Mouse (Mus musculus) v-Abl transformed pro-B cells (cell line): ENCODE results near the gene Insm2.

Experiments
- in situ Hi-C, 2 experiments: fragments of 400-800 bp; cut with MboI; formaldehyde crosslinking; loops; one replicate each; pipeline ENCODE4 v1.15.1; 2025; ENCODE audit not compliant: unreplicated experiment in 2 of 2

Insm2 gene

DNA sequence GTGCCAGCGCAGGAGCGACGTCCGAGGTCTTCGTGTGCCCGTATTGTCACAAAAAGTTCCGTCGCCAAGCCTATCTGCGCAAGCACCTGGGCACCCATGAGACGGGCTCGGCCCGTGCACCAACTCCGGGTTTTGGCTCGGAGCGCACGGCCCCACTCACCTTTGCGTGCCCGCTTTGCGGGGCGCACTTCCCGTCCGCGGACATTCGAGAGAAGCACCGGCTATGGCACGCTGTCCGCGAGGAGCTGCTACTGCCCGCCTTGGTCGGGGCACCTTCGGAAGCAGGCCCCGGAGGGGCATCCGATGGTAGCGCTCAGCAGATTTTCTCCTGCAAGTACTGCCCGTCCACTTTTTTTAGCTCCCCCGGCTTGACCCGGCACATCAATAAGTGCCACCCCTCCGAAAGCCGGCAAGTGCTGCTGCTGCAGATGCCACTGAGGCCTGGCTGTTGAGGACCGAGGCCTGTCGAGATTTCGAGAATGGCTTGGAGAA is 1.3 kb downstream of the Insm2 start:
- in situ Hi-C loops = no loop called here

DNA sequence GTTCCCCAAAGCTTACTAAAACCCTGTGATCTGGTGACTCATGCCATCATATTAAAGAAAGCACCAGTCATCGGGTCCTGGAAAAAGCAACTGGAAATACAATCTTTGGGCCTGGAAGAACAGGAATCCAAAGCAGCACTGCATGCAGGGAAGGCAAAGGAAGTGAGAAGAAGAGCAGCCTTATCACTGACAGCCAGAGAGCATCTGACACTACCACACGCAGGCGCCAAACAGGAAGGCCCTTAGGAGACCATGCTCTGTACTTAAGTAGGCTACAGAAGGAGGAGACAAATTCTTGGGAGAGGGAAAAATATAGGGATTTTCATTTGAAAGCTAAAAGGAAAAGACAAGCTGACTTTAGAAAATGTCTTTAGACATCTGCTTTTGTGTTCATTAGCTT is 5.2 kb downstream of the Insm2 start:
- in situ Hi-C loops = no loop called here

DNA sequence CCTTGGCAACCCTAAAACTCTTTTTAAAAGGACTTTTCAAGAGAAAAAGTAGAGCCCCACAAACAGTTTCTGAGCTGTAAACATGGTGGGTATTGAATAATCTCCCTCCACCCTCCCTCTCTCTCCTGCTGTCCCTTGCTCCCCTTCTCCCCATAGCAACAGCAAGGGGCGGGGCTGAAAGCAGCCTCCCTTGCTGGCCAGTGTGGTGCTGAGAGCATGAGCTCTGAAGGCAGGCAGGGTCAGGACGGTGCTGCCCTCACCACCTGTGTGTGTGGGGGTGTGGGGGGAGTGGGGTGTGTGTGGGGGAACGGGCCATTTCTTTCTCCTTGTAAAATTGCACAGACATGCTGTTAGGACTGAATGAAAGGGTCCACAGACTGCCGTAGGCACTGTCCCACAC is 8.7 kb downstream of the Insm2 start:
- in situ Hi-C loops = no loop called here

DNA sequence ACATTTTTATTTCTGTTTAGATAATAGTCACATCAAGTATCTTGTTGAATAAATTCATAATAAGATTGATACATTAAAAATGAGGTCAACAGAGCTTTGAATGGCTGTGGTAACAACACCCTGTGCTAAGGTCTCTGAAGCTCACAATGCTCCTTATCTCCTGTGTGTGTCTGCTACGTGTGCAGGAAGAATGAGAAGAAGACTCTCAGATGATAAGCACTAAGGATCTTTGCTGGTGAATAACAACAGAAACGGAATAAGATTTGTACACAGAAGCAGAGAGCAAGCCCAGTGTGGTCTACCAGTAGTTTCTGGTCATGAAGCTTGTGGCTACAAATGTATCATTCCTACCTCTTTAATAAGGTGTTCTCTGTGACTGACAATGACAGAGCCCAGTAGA is 11.6 kb downstream of the Insm2 start:
- in situ Hi-C loops = loop anchor here in 1 of 2 experiments (5.0 kb wide), 1 partner anchor 51 kb away; no protein-coding TSS in a partner anchor

DNA sequence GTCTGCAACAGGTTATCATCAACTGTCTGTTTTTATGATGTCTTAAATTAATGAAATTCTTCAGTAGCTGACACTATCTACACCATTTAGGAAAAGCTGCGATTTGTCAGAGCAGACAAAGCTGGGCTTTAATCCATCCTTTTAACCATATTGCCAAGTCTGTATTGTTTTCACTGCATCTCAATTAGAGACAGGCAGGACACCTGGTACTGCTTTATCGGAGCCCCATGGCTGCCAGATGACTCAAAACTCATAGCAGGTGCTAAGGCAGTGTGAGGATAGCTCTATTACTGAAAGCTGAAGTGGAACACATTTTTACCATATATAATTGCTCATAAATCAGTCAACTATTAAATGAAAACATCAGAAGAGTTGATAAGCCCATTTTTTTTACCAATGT is 21.1 kb downstream of the Insm2 start:
- in situ Hi-C loops = no loop called here

DNA sequence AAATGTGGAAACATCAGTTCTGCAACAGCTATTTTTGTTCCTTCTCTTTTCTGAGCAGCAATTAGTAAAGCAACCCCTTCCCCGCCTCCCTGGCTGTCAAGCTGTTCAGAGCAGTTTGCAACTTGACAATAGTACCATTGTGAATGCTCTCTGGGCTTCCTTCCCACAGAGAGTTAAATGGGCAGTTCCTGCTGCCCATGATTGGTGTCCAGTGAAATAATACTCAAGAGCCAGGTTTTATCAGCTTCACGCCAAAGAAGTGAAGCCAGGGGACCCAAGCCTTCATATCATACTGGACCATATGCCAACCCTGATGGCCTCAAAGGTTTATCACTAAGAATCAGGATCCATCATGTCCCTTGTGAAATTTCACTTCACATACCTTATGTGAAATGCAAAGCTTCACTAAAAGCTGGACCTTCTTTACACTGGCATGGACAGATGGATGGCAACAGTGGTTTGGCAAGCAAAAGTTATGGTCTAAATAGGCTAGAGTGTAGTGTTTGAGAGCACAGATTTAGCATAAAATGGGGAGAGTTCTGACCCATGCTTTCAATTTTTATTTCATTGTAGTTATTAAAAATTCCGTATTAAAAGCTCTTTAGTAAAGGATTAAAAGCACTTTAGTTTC is 23.5 kb downstream of the Insm2 start:
- in situ Hi-C loops = no loop called here

DNA sequence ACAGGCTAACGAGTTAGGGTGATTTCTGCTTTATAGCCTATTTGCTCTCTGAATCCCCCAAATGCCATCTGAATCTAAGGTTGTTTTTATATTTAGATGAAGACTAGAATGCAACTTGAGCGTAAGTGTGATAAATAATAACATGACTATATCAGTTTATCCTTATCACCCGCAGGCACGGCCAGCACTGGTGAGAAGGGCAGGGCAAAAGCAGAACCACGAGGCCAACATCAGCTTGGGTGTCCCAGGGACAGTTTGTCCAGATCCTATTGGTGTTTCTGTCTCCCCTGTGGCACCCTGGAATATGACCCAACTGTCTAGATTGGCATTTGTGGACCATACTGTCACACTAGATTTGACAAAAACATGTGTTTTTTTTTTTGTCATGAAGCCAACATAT is 24.0 kb downstream of the Insm2 start:
- in situ Hi-C loops = no loop called here

DNA sequence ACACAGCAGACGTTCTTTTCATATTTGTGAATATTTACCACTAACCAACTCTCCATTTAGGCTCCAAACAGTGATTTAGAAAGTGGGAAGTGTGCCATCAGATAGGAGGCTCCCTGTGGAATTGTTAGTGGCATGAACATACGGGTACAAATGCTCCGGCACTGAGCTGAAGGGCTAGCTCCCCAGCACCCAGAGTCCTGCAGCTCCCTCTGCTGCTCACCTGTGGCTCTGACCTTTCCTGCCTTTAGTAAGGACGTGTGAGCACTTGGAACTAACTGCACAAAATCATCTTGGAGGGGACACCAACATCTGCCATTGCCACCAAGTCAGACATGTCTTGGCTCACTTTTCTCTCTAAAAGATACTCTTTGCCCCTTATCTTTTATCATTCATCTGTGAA is 27.5 kb downstream of the Insm2 start:
- in situ Hi-C loops = loop anchor here in 1 of 2 experiments (5.0 kb wide), 1 partner anchor 114 kb away; no protein-coding TSS in a partner anchor

DNA sequence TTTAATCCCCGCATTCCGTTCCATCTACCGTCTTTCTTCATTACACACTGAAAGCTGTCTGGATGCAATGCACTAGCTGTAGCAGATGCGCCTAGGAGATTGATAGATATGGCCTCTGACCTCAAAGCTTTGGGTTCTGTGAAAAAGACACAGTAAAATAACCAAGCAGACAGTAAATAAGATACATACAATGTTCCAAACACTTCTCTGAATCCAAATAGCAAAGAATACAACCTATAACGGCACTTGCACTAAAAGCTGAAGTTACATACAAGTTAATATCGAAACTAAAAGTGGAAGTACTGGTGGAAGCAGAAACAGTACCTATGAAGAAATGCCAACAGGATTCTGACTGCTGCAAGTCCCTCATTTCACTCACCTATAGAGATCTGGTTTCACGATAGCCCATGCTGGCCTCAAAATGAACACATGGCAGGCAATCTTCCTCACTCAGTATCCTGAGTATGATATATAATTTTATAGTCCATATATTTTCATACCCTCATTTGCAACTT is 48.8 kb downstream of the Insm2 start:
- in situ Hi-C loops = no loop called here
